Mouse (Mus musculus): ENCODE results near the gene Mtf1. TPM values are rescaled to one million over a fixed set of nuclear protein-coding genes. Genes with fewer than 3 reads are reported as not detected.
A peak's percentile ranks its signal among the peaks of the same experiment; 100 is the strongest.

The Mtf1 gene
- polyA plus RNA-seq, 1 experiment from 2014 or later: 13.2 TPM

DNA sequence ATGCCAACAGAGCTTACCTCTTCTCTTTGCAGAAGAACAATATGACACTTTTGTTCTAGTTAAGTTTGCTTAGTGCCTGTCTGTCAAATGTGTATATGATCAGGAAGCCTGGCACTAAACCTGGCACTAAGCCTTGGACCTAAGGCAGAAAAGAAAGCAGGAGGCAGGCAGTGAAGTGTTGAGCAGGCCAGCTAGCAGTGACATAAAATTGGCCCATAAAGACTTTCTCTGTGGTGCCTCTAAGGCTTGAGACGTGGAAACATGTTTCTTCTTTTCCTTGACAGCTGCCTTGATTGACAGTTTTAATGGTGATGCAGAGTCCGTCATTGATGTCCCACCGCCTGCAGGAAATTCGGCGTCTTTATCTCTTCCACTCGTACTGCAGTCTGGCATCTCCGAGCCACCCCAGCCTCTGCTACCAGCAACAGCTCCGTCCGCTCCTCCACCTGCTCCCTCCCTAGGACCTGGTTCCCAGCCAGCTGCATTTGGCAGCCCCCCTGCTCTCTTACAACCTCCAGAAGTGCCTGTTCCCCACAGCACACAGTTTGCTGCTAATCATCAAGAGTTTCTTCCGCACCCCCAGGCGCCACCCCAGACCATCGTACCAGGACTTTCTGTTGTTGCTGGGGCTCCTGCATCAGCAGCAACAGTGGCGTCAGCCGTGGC lies 36.3 kb downstream of the Mtf1 start:
- Histone ChIP-seq H3K4me2 (no peak overlapping the region), H3K36me3 (peaks cover 42% of the 10 kb centered on the region), H3K9me3 (no peaks in the 10 kb centered on the region), H3K4me1 (no peaks in the 10 kb centered on the region), H3K9ac (no peak overlapping the region), H3K27me3 (no peaks in the 10 kb centered on the region), H3K27ac (no peak overlapping the region), H3K4me3 (no peak overlapping the region)
- WGBS: 83% methylated on average over 14 of the region's 14 CpGs
- no peak for ATAC-seq (ENCODE audit: borderline replicate concordance, extremely low read depth, low FRiP score, low TSS enrichment)

DNA sequence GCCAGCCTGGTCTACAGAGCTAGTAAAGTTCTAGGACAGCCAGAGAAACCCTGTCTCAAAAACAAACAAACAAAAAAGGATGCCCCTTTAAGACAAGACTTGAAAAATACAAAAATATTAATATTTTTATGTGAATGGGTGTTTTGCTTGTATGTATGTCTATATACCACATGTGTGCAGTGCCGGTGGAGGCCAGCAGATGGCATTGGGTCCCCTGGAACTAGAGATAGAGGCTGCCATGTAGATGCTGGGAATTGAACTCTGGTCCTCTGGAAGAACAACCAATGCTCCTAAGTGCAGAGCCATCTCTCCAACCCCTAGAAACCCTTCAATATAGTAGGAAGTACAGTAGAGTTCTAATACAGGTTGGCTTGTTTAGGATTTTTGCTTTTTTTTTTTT lies 39.1 kb downstream of the Mtf1 start:
- Histone ChIP-seq H3K27ac (no peak overlapping the region), H3K36me3 (peaks cover 42% of the 10 kb centered on the region), H3K4me1 (no peaks in the 10 kb centered on the region), H3K4me2 (no peak overlapping the region), H3K27me3 (no peaks in the 10 kb centered on the region), H3K4me3 (no peak overlapping the region), H3K9ac (no peak overlapping the region), H3K9me3 (no peaks in the 10 kb centered on the region)
- WGBS: 93% methylated on average over 1 of the region's 1 CpGs
- ATAC-seq (ENCODE audit: borderline replicate concordance, extremely low read depth, low FRiP score, low TSS enrichment): no peak

DNA sequence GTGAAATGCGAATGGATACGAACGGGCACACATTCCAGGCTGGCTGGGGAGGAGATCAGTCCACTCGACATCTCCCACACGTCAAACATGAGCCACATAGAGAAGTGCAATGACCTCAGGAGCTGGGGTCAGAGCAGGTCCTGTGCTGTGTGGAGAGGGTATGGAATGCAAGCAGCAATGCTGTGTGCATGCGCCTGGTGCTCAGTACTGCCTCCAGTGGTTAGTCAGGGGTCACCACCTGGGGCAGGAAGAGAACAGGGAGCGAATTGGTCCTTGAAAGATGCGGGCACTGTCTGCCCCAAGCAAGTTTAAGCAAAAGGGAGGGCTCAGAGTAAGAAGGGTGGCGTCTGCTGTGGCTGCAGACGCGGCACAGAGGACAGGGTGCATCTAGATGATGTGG lies 41.6 kb downstream of the Mtf1 start:
- peaks cover 6% of the 10 kb centered on the region for H3K4me1 ChIP-seq
- WGBS: 54% methylated on average over 11 of the region's 11 CpGs
- ATAC-seq (ENCODE audit: borderline replicate concordance, extremely low read depth, low FRiP score, low TSS enrichment): 0 out of 2 replicates have a peak, but pooled peaks have one; percentile 30
- no peaks in the 10 kb centered on the region for H3K9me3 ChIP-seq
- no peak overlapping the region for H3K4me3 ChIP-seq
- H3K9ac ChIP-seq: no peak overlapping the region
- no peaks in the 10 kb centered on the region for H3K27me3 ChIP-seq
- peaks cover 33% of the 10 kb centered on the region for H3K36me3 ChIP-seq
- H3K4me2 ChIP-seq: no peak overlapping the region
- no peak overlapping the region for H3K27ac ChIP-seq

DNA sequence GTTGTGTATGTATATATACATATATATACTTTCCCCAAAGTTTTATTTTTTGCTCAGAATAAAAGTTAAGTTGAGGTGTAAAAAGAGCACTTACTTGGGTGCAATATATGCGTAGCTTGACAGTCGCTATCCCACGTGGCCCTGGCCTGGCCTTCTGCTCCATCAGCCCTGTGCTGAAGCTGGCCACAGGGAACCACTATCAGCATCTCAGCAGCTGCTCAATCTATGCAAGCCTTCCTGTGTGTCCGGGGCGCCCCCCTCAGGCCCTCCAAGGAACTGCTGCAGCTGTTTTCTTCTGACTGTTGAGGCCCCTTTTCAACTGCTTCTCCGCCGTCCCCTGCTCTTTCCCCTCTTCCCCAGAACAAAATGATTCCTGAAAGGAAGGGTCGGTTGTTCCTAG lies 45.7 kb downstream of the Mtf1 start:
- Histone ChIP-seq H3K4me1 (peaks cover 24% of the 10 kb centered on the region), H3K36me3 (0 out of 2 replicates have a peak, but pooled peaks cover 4% of the 10 kb centered on the region), H3K9ac (no peak overlapping the region), H3K27ac (no peak overlapping the region), H3K27me3 (no peaks in the 10 kb centered on the region), H3K9me3 (no peaks in the 10 kb centered on the region), H3K4me2 (no peak overlapping the region), H3K4me3 (no peak overlapping the region)
- WGBS: 16% methylated on average over 8 of the region's 8 CpGs
- ATAC-seq (ENCODE audit: borderline replicate concordance, extremely low read depth, low FRiP score, low TSS enrichment): no peak

DNA sequence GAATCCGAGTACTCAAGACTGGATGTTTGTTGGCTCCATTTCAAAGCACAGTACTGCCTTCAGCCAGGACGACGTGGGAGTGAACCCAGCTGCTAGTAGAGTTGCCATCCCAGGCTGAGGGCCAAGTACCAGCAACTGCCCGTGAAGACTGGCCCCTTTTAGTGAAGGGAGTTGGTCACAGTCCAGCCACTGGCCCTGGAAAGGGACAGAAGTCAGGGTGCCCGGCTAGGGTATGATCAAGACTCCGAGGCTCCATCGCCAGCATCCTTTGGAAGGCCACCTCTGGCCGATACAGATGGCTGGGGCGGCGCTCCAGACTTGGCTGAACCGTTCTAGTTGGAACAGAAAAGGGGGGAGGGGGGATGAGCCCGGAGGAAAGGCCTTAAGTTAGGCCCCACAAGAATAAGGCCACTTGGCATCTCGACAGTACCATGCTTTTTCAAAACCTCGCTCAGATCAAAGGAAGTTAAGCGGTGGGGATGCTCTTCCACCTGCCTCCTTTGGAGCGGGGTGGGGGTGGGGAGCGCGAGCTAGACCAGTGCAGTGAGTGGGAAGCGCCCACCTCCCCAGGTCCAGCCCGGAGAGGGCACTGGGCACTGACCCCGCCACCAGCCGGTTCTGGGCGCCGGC lies 47.8 kb downstream of the Mtf1 start:
- Histone ChIP-seq H3K27ac (peak overlapping the region; percentile 92), H3K4me3 (peak overlapping the region; percentile 93), H3K9ac (peak overlapping the region; percentile 84), H3K4me2 (peak overlapping the region; percentile 74), H3K4me1 (peaks cover 24% of the 10 kb centered on the region), H3K9me3 (no peaks in the 10 kb centered on the region), H3K27me3 (no peaks in the 10 kb centered on the region), H3K36me3 (peaks cover 14% of the 10 kb centered on the region; the same call in 1 of the 2 replicates)
- peak; percentile 24; the same call in 1 of the 2 replicates for ATAC-seq (ENCODE audit: borderline replicate concordance, extremely low read depth, low FRiP score, low TSS enrichment)
- WGBS: 1% methylated on average over 24 of the region's 24 CpGs

DNA sequence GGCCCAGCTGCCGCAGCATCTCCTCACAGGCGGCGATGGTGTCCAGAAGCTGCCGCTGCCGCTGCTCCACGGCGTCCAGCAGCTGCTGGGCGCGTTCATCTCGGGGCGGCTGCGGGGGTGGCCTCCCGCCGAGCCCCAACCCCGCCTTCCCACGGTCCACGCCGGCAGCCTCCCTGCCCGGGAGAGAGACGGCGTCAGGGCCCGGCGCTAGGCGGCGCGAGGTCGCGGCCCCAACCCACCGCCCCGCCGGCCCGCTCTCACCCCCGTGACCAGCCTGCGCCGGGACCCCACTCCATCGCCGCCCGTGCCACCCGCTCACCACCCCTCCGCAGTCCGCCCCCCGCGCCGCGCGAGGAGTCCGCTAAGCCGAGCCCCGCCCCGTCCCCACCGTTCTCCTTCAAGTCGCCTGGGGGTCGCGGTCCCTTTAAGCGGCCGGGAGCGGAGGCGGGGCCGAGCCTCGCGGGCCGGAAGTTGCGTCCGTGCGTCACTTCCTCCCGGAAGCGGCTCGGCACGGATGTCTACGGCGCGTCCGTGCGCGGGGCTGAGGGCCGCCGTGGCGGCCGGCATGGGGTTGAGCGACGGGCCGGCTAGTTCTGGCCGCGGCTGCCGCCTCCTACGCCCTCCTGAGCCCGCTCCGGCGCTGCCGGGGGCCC lies 48.5 kb downstream of the Mtf1 start, which contains the start of gene Yrdc:
Gene Yrdc (plus strand): TSS at position 419 of the 653 bp plus-strand sequence.
- WGBS: under 1% methylated on average over 88 of the region's 90 CpGs
- Histone ChIP-seq H3K9me3 (no peaks in the 10 kb centered on the region), H3K4me1 (peaks cover 24% of the 10 kb centered on the region), H3K4me3 (peak within 1 kb of the TSS; percentile 93), H3K27ac (peak within 1 kb of the TSS; percentile 92), H3K36me3 (peaks cover 15% of the 10 kb centered on the region; the same call in 1 of the 2 replicates), H3K9ac (peak within 1 kb of the TSS; percentile 84), H3K27me3 (no peaks in the 10 kb centered on the region), H3K4me2 (peak within 1 kb of the TSS; percentile 83)
- peak; percentile 90 for ATAC-seq (ENCODE audit: borderline replicate concordance, extremely low read depth, low FRiP score, low TSS enrichment)

DNA sequence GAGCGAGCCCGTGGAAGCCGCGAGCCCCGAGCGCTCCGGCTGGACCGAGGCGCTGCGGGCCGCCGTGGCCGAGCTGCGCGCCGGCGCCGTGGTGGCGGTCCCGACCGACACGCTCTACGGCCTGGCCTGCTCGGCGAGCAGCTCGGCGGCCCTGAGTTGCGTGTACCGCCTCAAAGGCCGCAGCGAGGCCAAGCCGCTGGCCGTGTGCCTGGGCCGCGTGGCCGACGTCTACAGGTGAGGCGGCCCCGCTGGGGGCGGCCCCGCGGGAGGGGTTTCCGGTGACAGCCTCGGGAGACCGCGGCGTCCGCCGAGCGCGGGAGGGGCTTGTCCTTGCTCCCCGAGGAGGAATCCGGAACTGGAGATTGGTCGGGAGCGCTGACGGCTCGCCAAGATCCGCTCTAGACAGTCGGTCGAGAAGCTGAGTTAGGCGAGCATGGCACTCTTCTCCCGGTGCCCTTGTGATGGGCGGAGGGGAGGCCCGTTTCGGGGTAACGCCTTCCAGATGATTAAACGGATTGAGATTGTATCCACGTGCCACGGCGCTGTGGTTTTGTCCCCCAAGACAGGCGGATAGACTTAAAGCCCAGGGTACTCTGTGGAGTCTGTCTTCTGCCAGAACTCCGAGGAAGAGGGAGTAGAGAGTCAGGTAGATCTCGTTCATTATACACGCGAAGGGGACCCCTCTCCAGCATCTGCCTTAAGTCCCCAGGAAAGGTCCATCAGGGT lies 49.2 kb downstream of the Mtf1 start, which contains the start of gene 1110065P20Rik:
Gene 1110065P20Rik (minus strand): TSS at position 264 of the 726 bp plus-strand sequence.
- Histone ChIP-seq H3K36me3 (peaks cover 15% of the 10 kb centered on the region; the same call in 1 of the 2 replicates), H3K4me2 (peak within 1 kb of the TSS; percentile 83), H3K4me3 (peak within 1 kb of the TSS; percentile 93), H3K27me3 (no peaks in the 10 kb centered on the region), H3K27ac (peak within 1 kb of the TSS; percentile 92), H3K9me3 (no peaks in the 10 kb centered on the region), H3K9ac (peak within 1 kb of the TSS; percentile 84), H3K4me1 (peaks cover 24% of the 10 kb centered on the region)
- WGBS: under 1% methylated on average over 75 of the region's 75 CpGs
- ATAC-seq (ENCODE audit: borderline replicate concordance, extremely low read depth, low FRiP score, low TSS enrichment): peak; percentile 71

DNA sequence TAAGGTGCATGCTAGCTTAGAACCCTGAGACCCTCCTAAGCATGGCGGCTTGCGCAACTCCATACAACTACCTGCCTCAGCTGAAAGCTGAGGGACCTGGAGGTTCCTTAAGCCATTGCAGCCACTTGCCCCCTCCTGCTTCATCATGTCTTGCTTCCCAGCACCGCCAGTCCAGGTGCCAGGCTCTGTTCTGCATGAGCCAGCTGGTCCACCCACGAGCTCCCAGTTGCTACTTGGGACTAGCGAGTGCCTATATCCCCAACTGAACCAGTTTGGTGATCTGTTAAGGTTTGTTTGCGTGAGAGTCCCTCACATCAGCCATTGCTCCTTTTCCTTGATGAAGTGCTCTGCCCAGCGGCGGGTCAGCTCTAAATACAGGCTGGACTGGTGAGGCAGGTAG lies 54.4 kb downstream of the Mtf1 start:
- ATAC-seq (ENCODE audit: borderline replicate concordance, extremely low read depth, low FRiP score, low TSS enrichment): no peak
- H3K36me3 ChIP-seq: peaks cover 15% of the 10 kb centered on the region; the same call in 1 of the 2 replicates
- H3K9me3 ChIP-seq: no peaks in the 10 kb centered on the region
- WGBS: 89% methylated on average over 8 of the region's 8 CpGs
- H3K4me2 ChIP-seq: no peak overlapping the region
- H3K4me1 ChIP-seq: peaks cover 7% of the 10 kb centered on the region
- H3K27ac ChIP-seq: no peak overlapping the region
- H3K9ac ChIP-seq: no peak overlapping the region
- H3K27me3 ChIP-seq: peaks cover 8% of the 10 kb centered on the region
- H3K4me3 ChIP-seq: no peak overlapping the region

DNA sequence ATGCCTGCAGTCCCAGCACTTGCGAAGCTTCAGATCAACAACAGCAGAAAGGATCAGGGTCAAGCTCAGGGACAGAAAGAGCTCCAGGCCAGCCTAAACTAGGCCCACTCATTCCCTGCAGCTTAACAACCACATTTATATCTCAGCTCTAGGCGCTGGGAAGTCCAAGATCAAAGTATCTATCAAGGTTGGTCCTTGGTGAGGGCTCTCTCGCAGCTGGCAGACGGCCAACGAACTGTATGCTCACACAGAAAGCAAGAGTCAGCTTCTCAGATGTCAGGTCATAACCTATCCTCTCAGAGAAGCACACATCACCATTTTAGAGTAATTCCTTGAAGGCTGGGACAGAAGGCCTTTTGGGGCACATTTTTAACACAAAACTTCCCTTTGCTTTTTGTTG lies 56.5 kb downstream of the Mtf1 start:
- WGBS: 30% methylated on average over 5 of the region's 5 CpGs
- H3K4me2 ChIP-seq: no peak overlapping the region
- no peak for ATAC-seq (ENCODE audit: borderline replicate concordance, extremely low read depth, low FRiP score, low TSS enrichment)
- H3K4me3 ChIP-seq: no peak overlapping the region
- no peaks in the 10 kb centered on the region for H3K4me1 ChIP-seq
- peaks cover 28% of the 10 kb centered on the region for H3K27me3 ChIP-seq
- H3K36me3 ChIP-seq: peaks cover 14% of the 10 kb centered on the region; the same call in 1 of the 2 replicates
- H3K9me3 ChIP-seq: no peaks in the 10 kb centered on the region
- H3K27ac ChIP-seq: no peak overlapping the region
- no peak overlapping the region for H3K9ac ChIP-seq

DNA sequence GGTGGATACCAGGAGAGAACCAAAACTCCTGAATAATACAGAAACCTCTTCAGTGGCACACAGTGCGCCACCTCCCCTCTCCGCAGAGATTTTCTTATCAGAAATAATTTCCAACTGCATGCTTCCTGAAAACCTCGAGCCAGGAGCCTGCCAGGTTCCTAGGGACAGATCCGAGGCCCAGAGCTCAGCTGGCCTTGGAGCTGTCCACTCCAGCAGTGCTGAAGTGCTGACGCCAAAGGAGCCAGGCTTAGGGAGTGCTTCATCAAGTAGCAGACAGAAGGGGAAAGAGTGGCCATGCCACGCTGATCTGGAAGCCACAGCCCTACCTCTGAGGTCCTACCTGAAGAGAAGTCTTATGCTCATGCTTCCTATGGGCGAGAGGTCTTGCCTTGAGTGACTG lies 58.5 kb downstream of the Mtf1 start:
- ATAC-seq (ENCODE audit: borderline replicate concordance, extremely low read depth, low FRiP score, low TSS enrichment): 0 out of 2 replicates have a peak, but pooled peaks have one; percentile 12
- peaks cover 34% of the 10 kb centered on the region for H3K27me3 ChIP-seq
- WGBS: 8% methylated on average over 7 of the region's 7 CpGs
- H3K9me3 ChIP-seq: no peaks in the 10 kb centered on the region
- H3K4me1 ChIP-seq: no peaks in the 10 kb centered on the region
- no peak overlapping the region for H3K4me2 ChIP-seq
- H3K36me3 ChIP-seq: no peaks in the 10 kb centered on the region
- H3K27ac ChIP-seq: no peak overlapping the region
- no peak overlapping the region for H3K9ac ChIP-seq
- no peak overlapping the region for H3K4me3 ChIP-seq
